Mouse (Mus musculus): ENCODE results near the gene Kcnb1.
"Not testable (repeated sequence)": the region's sequence is repeated elsewhere in the genome, so short reads cannot be mapped to it uniquely, and the experiment has no call there.

The Kcnb1 gene

DNA sequence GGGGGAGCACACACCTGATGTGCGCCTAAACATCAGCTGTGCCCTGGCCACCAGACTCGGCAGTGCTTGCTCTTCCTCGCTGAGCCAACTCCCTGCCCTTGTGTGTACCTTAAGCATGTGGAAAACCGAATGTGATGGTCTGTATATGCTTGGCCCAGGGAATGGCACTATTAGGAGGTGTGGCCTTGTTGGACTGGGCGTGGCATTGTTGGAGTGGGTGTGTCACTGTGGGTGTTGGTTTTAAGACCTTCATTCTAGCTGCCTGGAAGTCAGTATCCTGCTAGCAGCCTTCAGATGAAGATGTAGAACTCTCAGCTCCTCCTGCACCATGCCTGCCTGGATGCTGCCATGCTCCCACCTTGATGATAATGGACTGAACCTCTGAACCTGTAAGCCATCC, 14.7 kb upstream of the Kcnb1 start:
- DNase-seq (ENCODE audit: low spot score in 2 of 2) = not testable (repeated sequence)

DNA sequence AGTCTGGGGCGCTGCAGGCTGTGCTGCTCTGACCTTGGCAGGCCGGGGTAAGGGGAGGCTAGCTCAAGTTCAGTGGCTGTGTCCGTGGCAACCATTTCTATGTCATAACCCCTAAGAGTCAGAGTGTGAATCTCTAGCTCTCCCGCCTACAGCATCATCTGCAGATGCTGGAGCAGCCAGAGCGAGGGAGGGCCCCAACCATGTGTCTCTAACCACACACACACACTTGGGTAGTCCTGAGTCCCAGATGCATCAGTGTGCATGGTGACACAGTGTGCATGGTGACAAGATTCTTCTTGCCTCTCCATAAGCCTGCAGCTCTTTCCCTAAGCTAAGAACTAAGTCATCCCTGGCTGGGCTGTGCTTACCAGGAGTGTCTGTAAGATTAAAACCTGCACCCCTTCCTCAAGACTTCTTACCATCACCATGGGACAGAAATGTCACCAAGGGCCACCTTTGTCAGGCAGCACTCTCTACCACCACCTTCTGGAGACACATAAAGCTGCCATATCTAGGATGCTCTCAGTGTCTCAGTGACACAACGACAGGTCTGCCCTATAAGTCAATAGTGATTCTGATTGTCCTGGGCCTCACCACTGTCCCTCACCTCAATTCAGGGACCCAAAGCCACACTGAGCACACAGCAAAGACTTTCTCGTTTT, 13.7 kb upstream of the Kcnb1 start:
- DNase-seq (ENCODE audit: low spot score in 2 of 2) = no peak

DNA sequence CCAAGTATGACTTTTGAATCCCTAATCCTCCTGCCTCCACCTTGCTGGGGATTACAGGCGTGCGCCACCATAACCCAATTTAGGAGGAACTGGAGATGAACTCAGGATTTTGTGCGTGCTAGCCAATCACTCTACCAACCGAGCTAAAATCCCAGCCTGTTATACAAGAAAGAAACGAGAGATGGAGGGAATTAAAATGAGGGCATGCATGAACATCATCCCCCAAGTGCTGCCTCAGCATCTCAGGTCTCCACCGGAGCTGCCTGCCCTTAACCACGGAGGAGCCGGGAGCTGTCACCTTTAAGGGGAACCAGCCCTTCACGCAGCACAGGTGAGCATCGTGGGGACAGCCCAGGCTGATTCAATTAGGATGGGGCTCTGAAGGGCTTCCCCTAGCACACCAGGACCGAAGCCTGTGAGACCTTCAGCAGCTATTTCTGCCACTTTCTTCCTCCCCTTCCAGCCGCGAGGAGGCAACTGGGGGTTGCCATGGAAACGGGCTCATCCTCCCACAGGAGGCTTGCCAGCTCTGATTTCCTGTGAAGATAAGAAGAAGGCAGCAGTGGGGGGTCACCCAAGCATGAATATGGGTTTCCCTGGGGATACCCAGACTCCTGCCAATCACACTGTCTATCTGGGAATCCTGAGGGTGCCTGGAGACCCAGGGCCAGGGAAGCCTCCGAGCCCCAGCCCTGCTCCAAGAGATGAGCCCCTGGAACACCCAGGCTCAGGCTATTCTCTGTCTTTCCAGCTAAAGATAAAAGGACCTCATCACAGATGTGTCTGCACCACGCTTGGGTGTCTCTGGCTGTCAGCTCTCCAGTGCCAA, 11.7 kb upstream of the Kcnb1 start:
- peak in 1 of 2 experiments; percentile 76 for DNase-seq (ENCODE audit: low spot score in 2 of 2)

DNA sequence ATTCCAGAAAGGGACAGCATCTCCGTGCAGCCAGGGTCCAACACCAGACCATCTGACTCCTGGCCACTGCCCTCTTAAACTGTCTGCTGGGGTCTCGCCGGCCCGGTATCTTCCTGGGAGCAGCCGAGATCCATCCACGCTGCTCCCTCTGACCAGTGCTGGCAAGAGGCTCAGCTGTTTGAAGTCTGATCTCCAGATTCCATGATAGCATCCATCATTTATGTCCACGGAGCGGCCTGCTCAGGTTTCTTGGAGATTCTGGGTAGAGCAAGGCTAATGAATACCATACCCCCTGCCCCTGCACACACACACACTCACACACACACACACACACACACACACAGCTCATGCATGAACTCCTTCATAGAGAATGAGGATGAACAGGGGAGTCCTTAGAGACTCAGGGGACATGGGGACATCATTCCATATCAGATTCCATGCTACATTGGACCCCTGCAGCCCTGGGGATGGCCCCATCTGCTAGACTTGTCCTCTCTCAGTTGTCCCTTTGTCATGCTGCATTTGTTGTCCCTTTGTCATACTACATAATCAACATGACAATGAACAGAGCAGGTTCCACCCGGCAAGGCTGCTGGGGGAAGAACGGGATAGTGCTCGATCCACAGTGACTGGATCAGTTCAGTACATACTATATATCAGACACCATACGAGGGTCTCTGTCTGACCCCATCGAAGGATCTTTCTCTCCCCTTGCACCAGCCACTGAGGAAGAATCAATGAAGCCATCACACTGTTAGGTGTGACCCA, 8.9 kb upstream of the Kcnb1 start:
- no peak for DNase-seq (ENCODE audit: low spot score in 2 of 2)

DNA sequence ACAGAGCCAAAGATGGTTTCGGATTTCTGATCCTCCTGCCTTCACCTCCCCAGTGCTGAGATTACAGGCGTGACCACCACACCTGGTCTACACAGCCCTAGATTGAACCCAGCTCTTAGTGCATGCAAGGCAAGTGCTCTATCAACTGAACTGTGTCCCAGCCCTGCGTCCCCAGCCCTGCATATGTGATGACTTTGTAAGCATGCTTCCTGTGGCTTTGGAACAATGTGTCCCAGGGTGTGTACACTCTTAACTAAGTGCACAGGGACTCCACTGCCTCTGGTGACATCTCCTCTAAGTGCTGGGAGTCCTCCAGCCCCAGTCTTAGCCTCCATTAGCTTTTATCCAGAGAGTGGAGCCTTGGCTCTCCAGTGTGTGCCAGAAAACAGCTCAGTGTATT, 3.4 kb upstream of the Kcnb1 start:
- DNase-seq (ENCODE audit: low spot score in 2 of 2) = no peak

DNA sequence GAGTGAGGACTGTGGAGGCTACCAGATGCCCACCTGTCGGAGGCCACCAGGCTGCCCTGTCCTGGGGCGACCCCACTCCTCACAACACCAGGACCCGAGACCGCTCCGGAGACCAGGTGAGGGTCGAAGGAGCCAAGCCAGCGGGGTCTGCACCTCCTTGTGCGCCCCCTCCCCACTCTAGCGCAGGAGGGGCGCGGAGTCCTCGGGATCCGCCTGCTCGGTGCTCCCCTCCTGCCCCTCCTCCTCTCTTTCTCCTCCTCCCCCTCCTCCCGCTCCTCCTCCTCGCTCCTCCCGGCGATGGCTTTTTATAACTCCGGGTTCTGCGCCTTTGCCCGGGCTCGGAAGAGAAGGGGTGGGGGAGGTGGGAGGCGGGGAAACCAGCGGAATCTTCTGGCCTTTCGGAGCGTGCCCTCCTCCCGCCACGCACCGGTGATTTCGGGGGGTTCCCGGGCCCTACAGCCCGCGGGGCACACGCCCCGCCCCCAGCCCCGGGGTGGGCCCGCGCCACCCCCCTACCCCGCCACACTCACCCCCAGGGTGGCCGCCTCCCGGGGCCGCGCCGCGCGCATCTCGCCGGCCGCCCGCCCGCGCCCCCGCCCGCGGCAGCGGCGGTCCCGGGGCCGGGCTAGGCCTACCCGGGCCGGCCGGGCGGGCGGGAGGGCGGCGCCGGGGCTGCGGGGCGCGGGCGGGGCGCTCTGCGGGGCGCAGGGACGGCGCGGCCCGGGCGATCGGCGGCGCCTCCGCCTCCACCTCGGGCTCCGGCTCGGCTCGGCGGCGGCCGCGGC, 472 bp downstream of the Kcnb1 start:
- no peak for DNase-seq (ENCODE audit: low spot score in 2 of 2)

DNA sequence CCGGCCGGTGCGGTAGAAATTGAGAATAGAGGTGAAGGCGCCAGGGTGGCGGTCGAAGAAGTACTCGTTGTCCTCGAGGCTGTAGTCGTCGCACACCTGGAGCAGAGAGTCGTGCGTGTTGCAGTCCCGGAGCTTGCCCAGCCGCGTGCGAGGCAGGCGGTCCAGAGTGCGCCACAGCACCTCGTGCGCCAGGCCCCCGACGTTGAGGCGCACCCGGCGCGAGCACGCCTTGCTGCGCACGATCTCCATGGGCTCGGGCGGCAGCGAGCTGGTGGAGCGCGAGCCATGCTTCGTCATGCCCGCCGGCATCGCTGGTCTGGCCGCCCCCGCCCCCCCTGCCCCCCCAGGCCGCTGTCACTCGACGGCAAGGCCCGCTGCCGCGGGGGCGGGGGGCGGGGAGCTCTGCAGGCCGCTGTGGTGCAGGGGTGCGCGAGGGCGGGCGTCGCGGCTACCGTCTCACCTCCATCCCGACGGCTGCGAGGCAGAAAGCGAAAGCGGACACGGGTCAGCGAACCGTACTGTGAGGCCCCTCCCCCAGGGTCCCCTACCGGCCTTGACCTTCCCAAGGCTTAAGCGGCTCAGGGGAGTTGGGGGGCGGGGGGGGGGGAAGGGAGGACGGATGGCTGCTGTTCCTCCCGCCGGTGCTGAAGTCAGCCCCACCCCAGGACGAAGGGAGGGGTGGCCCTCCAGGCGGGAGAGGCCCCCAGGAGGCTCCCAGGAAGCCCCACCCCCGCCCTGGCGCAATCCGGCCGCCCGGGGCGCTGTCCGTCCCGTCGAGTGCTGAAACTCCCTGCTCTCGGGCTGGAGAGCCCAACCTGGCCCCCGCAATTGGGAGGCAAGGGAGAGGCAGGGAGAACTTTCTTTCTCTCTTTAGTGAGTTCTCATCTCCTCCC, 1.4 kb downstream of the Kcnb1 start:
- DNase-seq (ENCODE audit: low spot score in 2 of 2) = no peak

DNA sequence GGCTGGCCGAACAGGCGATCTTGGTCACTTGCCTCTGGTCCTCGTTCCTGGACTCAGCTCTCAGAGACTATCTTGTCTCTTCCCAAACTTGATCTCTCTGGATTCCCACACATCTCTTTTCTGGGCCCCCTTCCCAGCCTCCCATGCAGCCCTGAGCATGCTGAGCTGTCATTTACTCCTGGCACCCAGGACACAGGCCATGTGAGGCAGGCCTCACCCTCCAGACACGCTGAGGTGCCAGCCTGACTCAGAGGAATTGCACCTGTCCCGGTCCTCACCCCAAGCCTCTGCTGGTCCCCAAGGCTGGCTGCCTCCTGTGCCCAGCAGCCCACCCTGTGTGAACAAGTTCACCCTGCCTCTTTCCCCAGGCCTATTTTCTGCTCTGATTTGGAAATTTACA, 2.8 kb downstream of the Kcnb1 start:
- DNase-seq (ENCODE audit: low spot score in 2 of 2) = no peak

DNA sequence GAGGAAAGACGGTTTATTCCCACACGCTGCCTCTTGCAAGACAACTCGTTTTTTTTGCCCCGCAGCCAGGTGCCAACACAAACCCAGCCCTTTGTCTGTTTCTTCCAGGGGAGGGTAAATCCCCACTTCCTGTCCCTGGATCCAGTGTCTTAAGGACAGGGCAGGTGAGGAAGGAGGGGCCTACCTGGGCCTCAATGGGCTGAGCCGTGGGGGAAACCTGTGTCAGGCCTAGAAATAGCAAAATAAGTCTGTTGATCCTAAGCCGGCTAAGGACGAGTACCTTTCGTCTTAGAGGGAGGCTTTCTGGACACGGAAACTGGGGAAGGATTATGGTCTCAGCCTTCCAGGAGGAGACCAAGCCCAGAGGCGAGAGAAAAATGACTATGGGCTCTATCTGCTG, 3.4 kb downstream of the Kcnb1 start:
- no peak for DNase-seq (ENCODE audit: low spot score in 2 of 2)

DNA sequence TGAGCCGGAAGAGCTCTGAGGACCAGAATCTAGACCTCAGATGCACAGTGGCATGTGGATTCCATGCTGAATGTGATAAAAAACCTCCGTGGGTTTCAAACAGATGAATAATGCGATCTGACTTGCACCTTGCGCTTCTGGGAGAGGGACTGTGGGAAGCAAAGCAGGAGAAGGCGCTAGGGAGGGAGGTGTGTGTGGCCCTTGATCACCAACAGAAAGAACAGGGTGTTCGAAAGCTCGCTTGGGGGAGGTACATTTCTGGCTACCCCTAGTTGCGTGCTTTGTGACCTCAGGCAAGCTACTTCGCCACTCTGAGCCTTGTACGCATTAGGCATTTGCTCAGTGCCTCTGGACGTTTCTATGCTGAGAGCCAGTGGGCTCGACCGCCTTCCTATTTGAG, 4.0 kb downstream of the Kcnb1 start:
- no peak for DNase-seq (ENCODE audit: low spot score in 2 of 2)

DNA sequence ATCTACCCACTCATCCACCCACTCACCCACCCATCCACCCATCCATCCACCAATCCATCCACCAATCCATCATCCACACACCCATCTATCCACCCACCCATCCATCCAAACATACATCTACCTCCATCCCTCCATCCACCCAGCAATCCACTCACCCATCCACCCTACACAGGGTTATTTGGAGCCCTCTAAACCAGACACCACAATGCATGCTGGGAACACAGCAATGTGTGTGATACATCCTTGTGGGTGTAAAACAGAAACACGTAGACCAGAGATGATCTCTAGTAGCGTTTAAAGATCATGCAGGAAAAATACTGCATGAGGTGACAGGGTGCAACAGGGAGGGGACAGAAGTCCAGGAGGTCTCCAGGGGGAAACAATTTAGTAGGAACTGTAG, 4.5 kb downstream of the Kcnb1 start:
- no peak for DNase-seq (ENCODE audit: low spot score in 2 of 2)

DNA sequence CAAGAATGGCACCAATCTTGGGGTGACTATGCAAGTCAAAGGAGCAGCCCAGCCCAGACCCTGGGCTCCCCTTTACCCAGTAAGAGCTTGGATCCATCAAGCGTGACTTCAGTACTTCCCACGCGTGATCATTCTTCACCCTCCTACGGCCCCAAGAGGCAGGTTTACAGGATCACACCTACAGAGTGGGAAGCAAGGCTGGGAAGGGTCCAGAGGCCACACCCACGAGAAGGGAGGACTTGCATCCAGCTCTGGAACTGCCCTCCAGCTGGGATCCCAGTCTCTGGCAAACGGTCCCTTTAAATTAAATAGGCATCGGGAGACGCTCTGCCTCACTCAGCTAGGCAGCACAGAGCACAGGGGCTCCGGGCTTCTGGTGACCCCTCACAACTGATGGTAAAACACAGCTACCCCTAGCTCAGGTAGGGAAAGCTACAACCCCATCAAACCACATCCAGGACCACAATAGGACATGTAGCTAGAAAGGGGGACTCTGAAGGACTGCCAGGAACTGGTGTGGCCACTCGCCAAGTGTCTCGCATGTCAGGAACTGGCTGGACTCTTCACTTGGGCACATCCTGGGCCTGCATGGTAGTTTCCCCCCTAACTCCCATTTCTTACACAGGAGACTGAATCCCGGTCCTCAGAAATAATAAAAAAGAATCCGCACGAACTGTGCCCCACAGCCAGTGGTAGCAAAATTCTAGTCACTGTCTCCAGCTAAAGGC, 8.1 kb downstream of the Kcnb1 start:
- no peak for DNase-seq (ENCODE audit: low spot score in 2 of 2)

DNA sequence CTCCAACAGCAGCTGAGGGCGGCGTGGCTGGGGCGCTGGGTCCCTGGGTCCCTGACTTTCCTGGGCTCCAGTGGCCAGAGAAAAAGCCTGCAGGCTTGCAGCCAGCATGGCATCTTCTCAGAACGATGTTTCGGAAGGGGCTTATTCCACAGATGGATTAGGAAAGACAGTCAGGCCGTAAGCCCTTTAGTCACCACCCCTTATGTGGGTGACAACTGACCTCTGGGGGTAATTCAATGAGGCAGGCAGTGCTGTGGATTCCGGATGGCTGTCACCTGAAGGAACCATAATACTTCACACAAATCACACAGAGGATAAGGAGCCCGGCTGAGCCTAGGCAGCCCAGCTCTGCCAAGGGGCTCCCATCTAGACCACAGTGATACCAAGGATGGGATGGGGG, 8.9 kb downstream of the Kcnb1 start:
- DNase-seq (ENCODE audit: low spot score in 2 of 2) = no peak

DNA sequence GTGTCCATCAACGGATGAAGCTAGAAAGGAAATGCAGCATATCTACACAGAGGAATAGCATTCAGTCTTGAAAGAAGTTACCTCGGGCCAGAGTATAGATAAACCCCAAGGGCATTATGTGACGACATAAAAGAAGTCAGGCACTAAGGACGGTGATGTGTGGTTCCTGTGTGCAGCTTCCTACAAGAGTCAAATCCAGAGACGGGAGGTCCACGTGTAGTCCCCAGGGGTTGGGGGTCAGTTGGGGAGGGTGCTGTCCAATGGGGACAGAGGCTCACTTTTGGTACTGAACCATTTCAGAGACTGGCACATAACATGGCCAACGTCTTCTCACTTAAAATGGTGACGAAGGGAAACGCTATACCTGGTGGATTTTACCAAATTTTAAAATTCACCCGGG, 10.7 kb downstream of the Kcnb1 start:
- DNase-seq (ENCODE audit: low spot score in 2 of 2) = no peak

DNA sequence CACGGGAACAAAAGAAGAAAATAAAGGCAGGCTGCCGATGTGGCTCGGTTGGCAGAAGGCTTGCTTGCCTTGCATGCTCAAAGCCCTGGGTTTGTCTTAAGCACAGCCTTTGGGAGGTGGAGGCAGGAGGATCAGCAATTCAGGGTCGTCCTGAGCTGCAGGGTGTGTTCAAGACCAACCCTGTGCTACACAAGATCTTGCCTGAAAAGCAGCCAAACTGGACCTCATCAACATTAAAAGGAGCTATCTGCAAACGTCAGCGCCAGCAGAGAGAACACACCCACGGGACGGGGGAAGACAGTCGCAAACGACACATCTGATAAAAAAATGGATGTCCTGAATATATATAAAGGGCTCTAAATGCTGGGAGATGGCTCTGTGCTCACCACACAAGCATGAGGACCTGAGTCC, 12.7 kb downstream of the Kcnb1 start:
- no peak for DNase-seq (ENCODE audit: low spot score in 2 of 2)

DNA sequence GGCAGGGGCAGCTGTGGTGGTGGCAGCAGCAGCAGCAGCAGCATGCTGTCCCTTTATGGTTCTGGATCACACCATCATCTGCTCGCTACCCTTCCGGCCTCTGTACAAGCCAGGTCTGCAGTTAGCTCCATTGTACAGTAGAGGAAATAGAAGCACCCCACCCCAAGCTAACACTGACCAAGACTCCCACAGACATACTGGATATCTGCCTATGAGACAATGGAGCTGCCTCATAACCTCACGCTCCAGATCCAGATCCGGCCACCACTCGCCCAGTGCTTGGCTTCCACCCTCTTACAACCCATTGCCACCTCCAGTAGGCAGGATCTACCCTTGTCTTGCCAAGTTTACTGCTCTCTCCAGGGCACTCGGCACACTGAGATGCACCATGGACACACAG, 14.7 kb downstream of the Kcnb1 start:
- no peak for DNase-seq (ENCODE audit: low spot score in 2 of 2)

DNA sequence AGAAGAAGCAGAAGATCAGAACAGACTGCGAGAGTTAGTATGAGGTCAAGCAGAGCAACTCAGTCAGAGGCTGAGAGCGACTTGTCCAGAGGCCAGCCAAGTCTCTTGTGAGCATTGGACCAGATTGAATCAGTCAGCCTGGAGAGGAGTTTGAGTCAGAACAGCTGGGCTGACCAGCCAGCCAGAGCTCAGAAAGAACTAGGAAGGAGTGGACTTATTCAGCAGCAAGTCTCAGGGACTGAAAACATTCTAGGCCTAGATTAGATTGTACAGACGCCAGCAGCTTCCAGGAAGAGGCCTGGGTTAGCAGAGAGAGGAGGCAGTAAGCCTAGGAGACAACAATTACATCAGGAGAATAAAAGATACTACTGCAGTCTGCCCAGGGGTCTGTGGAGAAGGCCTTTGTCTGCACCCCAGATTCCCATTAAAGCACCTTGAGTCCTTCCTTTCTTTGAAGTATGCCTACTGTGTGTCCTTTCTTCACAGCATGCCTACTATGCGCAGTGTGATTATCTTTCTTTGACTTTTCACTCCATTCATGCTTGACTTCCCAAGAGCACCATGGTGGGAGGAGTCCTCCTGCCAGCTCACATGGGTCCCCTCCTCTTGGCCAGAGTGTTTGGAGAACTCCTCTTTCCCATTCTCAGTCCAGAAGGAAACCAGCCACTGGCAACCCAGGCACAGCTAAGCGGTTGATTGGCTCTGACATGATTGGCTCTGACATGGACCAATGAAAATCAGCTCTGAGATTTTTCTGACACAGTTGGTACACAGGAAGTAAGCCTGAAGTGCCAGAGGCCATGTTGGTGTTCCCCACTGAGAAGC, 16.7 kb downstream of the Kcnb1 start:
- DNase-seq (ENCODE audit: low spot score in 2 of 2) = no peak

DNA sequence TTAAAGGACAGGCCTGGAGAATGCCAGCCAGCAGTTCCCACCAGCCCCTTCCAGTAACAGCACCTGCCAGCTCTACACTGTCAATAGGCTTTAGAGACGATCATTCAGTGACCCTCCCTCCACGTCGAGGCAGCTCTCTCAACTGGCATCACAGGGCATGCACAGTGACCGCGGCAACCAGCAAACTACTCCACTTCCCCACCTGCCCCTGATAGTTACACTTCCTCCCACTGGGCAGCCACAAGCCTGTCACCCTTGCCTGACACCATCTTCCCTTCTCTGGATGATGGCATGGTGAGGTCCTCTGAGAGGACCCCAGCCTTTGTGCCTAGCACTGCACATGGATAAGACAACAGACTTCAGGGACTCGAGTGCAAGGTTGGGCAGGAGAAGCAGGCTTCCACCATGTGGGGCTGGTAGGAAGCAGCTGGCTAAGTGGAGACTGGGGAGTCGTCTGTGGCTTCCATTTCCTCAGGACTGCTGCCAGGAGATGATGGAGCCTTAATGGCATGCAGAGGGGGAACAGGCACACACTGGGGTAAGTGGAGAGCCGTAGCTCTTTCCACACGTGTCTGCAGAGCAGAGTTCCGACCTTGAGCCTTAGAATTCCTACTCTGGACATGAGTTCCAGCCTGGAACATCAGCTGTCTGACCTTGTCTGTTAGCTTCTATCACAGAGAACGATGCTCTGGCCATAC, 22.3 kb downstream of the Kcnb1 start:
- no peak for DNase-seq (ENCODE audit: low spot score in 2 of 2)

DNA sequence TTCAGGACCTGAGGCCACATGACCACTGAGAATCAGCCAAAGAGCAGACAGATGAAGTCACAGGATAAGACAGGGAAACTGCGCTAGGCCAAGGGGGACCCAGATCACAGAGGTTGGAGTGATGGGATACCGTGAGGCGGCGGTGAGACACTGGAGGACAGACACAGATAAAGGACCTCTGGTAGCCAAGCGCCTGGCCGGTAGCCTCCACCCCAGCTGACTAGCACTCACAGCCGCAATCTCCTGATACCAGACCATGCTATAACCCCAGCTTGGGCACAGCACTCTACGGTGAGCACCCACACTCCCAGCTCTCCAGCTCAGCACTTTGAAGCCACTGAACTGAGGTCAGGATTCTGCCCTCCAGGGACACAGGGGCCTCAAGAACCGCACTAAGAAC, 26.4 kb downstream of the Kcnb1 start:
- no peak for DNase-seq (ENCODE audit: low spot score in 2 of 2)
